Mouse (Mus musculus): ENCODE results near the gene Ncan.

- no peak for TF ChIP-seq CTCF (IDR thresholded peaks at IDR 0.05; ENCODE audit: borderline replicate concordance, insufficient read depth, low read length)
- no peak for TF ChIP-seq POLR2A (IDR thresholded peaks at IDR 0.05; ENCODE audit: low read depth, low read length)
Measured at GRCm38 (mm10) chr8:70081976-70082375, 38.7 kb downstream of the Ncan start.

All from embryonic fibroblast, embryonic 13.5 days (primary cell).